Mouse (Mus musculus): ENCODE results near the gene Soga1.

Gene Soga1

DNA sequence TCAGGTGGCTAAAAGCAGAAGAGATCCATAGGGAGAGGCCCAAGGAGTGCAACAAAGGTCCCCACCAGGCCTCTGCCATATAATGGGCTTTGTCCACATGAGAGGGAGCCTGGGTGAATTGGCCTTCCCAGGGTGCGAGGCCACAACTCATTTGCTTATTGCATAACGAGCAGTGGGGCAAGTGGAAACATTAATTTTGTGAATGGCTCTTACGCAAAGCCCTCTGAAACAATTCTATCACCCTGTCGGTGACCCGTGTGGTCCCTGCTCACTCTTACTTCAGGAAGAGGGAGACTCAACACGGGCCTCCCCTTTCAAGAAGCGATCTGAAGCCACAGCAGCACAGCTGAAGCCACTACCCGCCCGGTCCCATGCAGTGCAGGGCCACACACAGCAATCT lies 41.8 kb downstream of the Soga1 start:
- no peak for DNase-seq (ENCODE audit: low spot score)

GRCm38 (mm10) chr2:157036400-157036799 lies 42.7 kb downstream of the Soga1 start:
- DNase-seq (ENCODE audit: low spot score): no peak

DNA sequence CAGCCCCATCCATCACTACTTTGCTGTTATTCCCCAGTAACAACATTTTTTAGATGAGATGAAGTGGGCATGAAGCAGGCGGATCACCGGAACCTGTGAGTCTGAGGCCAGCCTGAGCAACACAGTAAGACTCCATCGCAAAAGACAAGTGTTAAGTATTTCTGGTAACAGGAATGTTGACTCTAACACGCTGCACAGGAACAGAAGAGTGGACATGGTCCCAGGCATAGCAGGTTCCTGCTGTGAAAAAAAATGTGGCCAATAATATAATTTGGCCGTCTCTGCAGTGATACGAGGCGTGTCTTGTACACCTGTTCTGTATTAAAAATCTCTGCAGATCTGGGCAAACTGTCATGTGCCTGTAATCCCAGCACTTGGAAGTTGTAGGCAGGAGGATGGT lies 43.7 kb downstream of the Soga1 start:
- no peak for DNase-seq (ENCODE audit: low spot score)

GRCm38 (mm10) chr2:157030804-157031203 lies 48.2 kb downstream of the Soga1 start:
- DNase-seq (ENCODE audit: low spot score): peak; percentile 84

- no peak for DNase-seq (ENCODE audit: low spot score)
These were observed 50.8 kb downstream of the Soga1 start for GRCm38 (mm10) chr2:157028261-157028660.

GRCm38 (mm10) chr2:157027106-157028008 lies 51.7 kb downstream of the Soga1 start:
- no peak for DNase-seq (ENCODE audit: low spot score)

- DNase-seq (ENCODE audit: low spot score): no peak
These were observed 57.9 kb downstream of the Soga1 start for GRCm38 (mm10) chr2:157021156-157021555.

GRCm38 (mm10) chr2:157019228-157019627 lies 59.8 kb downstream of the Soga1 start:
- no peak for DNase-seq (ENCODE audit: low spot score)

DNA sequence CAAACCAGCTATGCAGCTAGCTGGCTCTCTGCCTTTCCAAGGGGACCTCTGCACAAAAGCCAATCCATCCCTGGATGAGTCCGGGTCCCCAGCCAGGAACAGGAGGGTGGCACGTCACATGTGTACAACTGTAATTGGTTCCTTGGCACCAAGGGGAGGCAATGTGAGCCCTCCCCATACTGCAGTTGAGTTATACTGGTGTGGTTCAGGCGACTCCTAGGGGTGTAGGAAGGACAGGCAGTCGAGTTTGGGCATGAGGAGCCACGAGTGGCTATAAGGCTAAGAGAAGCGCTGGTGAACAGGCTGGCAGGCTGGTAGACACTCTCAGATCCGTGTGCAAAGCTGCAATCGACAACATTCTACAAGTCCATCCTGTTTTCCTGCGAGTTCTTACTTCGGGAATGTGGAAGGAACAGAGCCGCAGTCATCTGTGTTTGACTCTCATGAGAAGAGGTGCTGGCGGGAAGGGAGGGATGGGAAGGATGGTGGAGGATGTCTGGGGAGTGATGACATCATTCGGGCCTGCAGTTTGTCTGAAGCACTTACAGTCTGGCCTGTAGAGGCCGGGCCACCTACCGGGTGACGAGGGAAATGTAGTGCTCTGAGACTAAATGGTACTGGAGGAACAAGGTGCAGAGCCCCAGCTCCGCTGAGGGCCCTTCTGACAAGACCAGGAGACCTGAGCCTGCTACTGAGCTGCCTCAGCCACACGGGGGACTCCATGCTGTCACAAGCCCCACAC lies 62.4 kb downstream of the Soga1 start:
- no peak for DNase-seq (ENCODE audit: low spot score)

DNA sequence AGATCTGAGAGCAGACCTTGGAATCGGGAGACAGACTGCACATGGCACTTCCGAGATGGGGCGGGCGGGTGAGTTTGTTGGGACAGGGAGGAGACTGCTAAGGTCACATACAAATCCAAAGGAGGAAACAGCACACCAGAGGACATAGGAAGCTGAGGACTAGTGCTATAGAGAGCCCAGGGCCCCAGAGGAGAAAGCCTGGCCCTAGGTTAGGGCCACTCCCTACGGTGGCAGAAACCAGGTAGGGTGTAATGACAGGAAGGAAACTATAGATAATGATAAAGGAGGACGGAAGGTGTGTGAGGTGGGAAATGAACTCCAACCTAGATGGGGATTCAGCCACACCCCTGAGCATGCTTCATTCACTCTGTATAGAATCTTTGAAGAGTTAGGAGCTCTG lies 66.7 kb downstream of the Soga1 start:
- DNase-seq (ENCODE audit: low spot score): no peak

DNA sequence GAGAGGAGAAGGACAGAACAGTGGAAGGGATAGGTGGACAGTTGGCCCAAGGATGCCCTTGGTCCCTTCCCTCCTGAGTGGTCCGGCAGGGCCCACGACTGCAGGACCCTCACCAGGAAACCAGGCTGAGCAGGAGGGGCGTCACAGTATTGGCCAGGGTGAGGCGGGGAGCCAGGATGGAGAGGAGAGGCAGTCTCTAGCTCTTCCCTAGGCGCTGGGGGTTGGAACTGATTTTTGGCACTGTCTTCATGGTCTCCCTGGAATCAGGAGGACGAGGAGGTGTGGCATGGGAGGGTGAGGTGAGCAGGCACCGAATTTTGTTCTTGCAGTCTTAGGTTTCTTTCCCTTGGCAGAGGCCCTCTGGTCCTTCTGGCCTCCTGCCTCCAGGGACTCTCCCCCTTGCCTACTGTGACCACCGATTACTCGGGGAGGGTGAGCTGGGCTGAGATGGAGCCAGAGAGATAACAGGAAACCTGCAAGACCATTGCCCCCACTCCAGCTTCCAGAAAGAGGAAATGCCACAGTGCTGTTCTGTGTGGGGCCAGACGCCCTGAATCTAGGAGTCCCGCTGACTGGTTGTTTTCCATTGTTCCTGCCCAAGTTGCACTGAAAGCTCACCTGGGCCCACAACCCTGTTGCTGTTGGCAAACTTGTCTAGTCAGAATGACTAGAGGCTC lies 68.3 kb downstream of the Soga1 start:
- DNase-seq (ENCODE audit: low spot score): no peak

DNA sequence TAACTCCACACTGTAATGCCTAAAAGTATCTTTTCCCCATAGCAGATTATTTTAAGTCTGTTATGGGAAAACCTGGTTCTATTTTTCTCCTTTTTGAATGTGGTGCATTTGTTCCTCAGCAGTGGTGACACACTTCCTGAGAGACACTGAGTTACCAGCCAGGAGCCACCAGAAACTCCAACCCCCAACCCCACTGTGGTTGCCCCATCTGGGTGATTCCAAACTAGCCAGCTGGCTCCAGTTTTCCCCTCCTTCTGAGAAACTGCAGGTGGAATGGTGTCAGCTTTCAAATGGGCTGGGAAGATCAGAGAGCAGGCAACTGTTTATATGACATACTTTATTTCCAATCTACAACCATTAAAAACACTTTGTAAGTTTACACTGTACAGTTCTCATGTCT lies 68.9 kb downstream of the Soga1 start:
- no peak for DNase-seq (ENCODE audit: low spot score)

DNA sequence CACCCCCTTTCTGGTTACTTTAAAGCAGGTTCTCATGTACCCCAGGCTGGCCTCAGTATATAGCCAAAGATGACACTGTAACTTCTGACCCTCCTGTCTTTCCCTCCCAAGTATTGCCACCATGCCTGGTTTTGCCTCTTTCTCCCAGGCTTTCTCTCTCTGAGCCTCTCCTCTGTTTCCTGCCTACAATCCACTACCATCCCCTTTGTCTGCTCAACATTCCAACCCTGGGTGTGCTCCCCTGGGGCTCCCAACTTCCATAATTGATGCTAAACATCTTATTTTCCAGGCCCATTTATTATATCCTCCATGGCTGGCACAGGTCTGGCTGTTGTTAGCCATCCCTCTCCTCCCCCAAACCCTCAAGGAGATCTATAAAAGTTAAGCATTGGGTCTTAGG lies 70.5 kb downstream of the Soga1 start:
- DNase-seq (ENCODE audit: low spot score): no peak

- DNase-seq (ENCODE audit: low spot score): no peak
These were observed 71.8 kb downstream of the Soga1 start for GRCm38 (mm10) chr2:157007234-157007596.

DNA sequence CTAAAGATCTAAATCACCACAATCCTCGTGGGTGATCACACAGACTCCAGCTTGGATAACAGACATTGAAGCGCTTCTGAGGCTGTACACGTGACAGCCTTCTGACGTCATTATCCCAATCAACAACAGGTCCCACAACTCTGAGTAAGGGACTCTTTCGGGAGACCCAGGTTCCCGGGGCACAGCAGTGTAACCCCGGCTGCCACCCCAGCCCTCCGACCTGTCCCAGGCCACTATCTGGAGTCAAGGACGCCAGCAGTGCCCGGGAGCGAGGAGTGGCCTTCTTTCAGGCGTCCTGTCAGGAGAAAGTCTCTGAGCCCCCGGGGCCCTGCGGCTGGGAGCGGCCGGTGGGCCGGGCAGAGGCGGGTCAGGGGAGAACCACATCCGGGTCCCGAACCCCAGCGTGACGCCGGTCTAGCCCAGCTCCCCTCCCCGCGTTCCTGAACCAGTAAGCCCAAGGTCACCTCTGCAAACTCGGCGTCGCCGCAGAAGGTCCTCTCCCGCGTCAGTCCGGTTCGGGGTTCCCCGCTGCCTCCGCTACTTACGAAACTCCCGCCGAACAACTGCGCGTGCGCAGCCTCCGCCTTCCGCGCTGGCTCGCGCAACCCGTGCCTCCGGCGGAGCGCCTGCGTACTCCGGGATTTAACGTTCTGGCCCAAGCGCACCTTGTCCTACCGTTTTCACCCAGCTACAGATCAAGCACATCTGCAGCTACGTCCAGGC lies 72.4 kb downstream of the Soga1 start, which contains the start of gene Dsn1:
Dsn1 (minus strand) TSS at position 644 of the 723 bp plus-strand sequence.
- peak; percentile 90 for DNase-seq (ENCODE audit: low spot score)

- DNase-seq (ENCODE audit: low spot score): no peak
These were observed 76.7 kb downstream of the Soga1 start for GRCm38 (mm10) chr2:157002321-157002720.

DNA sequence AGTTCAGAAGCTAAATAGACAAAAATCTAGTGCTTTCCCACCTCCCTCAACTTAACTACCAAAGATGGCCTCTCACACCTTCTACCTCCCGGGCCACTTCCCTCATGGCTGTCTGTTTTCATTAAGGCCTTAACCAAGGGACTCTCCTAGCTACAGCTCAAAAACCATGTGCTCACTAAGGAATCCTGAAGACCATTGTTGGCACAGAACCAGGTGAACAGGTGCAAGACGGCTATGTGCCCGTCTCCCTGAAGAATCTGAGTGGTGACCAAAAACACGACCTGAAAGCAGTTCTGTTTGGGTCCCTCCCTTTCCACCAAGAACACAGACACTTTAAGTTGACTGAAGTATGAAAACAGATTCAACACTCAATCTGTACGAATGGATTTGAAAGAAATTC lies 80.8 kb downstream of the Soga1 start:
- no peak for DNase-seq (ENCODE audit: low spot score)

GRCm38 (mm10) chr2:156996576-156996975 lies 82.5 kb downstream of the Soga1 start:
- DNase-seq (ENCODE audit: low spot score): peak; percentile 61

DNA sequence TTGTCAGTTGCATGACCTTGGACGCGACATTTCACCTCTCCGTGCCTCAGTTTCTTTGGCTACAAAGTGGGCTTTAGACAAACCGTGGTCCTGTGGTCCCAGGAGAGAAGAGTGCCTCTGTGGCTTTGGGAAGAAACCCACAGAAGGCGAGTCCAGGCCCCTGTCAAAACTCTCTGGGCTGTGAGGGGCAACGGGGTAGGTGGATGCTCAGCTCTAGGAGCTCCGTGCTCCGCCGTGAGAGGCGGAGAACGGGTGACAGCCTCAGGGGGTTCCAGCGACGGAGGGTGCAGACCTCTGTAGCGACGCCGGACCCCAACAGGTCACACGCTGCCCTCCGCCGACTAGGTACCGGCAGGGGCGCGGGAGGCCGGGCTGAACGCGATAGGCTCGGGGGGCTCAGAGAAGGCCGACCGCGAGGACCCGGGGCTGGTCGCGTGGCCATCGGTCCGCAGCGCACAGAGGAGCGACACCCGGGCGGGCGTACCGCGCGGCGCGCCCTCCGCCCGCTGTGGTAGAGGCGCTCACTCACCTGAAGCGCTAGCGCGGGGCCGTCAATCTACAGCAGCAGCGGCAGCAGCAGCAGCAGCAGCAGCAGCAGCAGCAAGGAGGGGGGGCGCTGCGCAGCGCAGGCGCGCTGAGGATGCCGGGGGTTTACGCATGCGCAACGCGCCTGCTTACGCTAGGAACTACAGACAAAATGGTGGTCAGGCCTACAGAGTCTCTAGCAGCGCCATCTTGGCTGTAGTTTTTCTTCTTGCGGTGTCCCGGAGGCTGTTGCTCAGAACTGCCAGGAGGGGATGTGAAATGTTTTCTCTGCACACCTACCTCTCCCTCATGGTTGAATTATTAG lies 87.4 kb downstream of the Soga1 start, which contains the start of gene Ndrg3:
Ndrg3 (minus strand) TSS at position 587 of the 850 bp plus-strand sequence.
- peak; percentile 98 for DNase-seq (ENCODE audit: low spot score)

GRCm38 (mm10) chr2:156990727-156991431 lies 88.2 kb downstream of the Soga1 start:
- DNase-seq (ENCODE audit: low spot score): peak; percentile 15
